Mouse (Mus musculus): ENCODE results near the gene Acap2.

The Acap2 gene

GRCm38 (mm10) chr16:31131531-31131930 is 69.5 kb downstream of the Acap2 start:
- Histone ChIP-seq H3K36me3 (ENCODE audit: insufficient read depth, low read length) (peaks cover 60% of the 10 kb centered on the region), H3K4me1 (replicated peaks; ENCODE audit: low read depth, low read length) (peaks cover 3% of the 10 kb centered on the region), H3K27me3 (ENCODE audit: insufficient read depth, low read length) (no peaks in the 10 kb centered on the region), H3K9me3 (ENCODE audit: low read length) (no peaks in the 10 kb centered on the region), H3K4me3 (replicated peaks; ENCODE audit: low read length) (no peak overlapping the region)
- TF ChIP-seq CTCF (conservative IDR thresholded peaks at IDR 0.05; ENCODE audit: low read length): no peak
- no peak for TF ChIP-seq NANOG (IDR thresholded peaks at IDR 0.05; ENCODE audit: borderline replicate concordance, low read length)
- TF ChIP-seq POU5F1 (IDR thresholded peaks at IDR 0.05; ENCODE audit: borderline replicate concordance, low read length): no peak

- peaks cover 53% of the 10 kb centered on the region for H3K36me3 ChIP-seq (ENCODE audit: insufficient read depth, low read length)
- no peaks in the 10 kb centered on the region for H3K27me3 ChIP-seq (ENCODE audit: insufficient read depth, low read length)
- no peak overlapping the region for H3K4me3 ChIP-seq (replicated peaks; ENCODE audit: low read length)
- peaks cover 3% of the 10 kb centered on the region; the same call in 1 of the 2 replicates for H3K4me1 ChIP-seq (replicated peaks; ENCODE audit: low read depth, low read length)
- no peaks in the 10 kb centered on the region for H3K9me3 ChIP-seq (ENCODE audit: low read length)
- TF ChIP-seq CTCF (conservative IDR thresholded peaks at IDR 0.05; ENCODE audit: low read length) (no peak), POU5F1 (IDR thresholded peaks at IDR 0.05; ENCODE audit: borderline replicate concordance, low read length) (no peak), NANOG (IDR thresholded peaks at IDR 0.05; ENCODE audit: borderline replicate concordance, low read length) (no peak)
Observed at GRCm38 (mm10) chr16:31128116-31128515, 72.9 kb downstream of the Acap2 start.

GRCm38 (mm10) chr16:31124991-31125390 is 76.1 kb downstream of the Acap2 start:
- Histone ChIP-seq H3K9me3 (ENCODE audit: low read length) (no peaks in the 10 kb centered on the region), H3K36me3 (ENCODE audit: insufficient read depth, low read length) (peaks cover 45% of the 10 kb centered on the region), H3K4me1 (replicated peaks; ENCODE audit: low read depth, low read length) (no peaks in the 10 kb centered on the region), H3K27me3 (ENCODE audit: insufficient read depth, low read length) (no peaks in the 10 kb centered on the region), H3K4me3 (replicated peaks; ENCODE audit: low read length) (no peak overlapping the region)
- no peak for TF ChIP-seq POU5F1 (IDR thresholded peaks at IDR 0.05; ENCODE audit: borderline replicate concordance, low read length)
- no peak for TF ChIP-seq CTCF (conservative IDR thresholded peaks at IDR 0.05; ENCODE audit: low read length)
- TF ChIP-seq NANOG (IDR thresholded peaks at IDR 0.05; ENCODE audit: borderline replicate concordance, low read length): no peak

GRCm38 (mm10) chr16:31121612-31122011 is 79.4 kb downstream of the Acap2 start:
- Histone ChIP-seq H3K4me1 (replicated peaks; ENCODE audit: low read depth, low read length) (no peaks in the 10 kb centered on the region), H3K27me3 (ENCODE audit: insufficient read depth, low read length) (no peaks in the 10 kb centered on the region)
- TF ChIP-seq POU5F1 (IDR thresholded peaks at IDR 0.05; ENCODE audit: borderline replicate concordance, low read length) (no peak), NANOG (IDR thresholded peaks at IDR 0.05; ENCODE audit: borderline replicate concordance, low read length) (no peak), CTCF (conservative IDR thresholded peaks at IDR 0.05; ENCODE audit: low read length) (no peak)

GRCm38 (mm10) chr16:31113596-31113995 is 87.4 kb downstream of the Acap2 start:
- no peak overlapping the region for H3K4me3 ChIP-seq (replicated peaks; ENCODE audit: low read length)
- H3K36me3 ChIP-seq (ENCODE audit: insufficient read depth, low read length): peaks cover 54% of the 10 kb centered on the region
- no peaks in the 10 kb centered on the region for H3K27me3 ChIP-seq (ENCODE audit: insufficient read depth, low read length)
- TF ChIP-seq POU5F1 (IDR thresholded peaks at IDR 0.05; ENCODE audit: borderline replicate concordance, low read length) (no peak), NANOG (IDR thresholded peaks at IDR 0.05; ENCODE audit: borderline replicate concordance, low read length) (no peak), CTCF (conservative IDR thresholded peaks at IDR 0.05; ENCODE audit: low read length) (no peak)
- no peaks in the 10 kb centered on the region for H3K9me3 ChIP-seq (ENCODE audit: low read length)
- H3K4me1 ChIP-seq (replicated peaks; ENCODE audit: low read depth, low read length): no peaks in the 10 kb centered on the region

More at GRCm38 (mm10) chr16:31121612-31122011, 79.4 kb downstream of the Acap2 start:
- Histone ChIP-seq H3K9me3 (ENCODE audit: low read length) (no peaks in the 10 kb centered on the region), H3K36me3 (ENCODE audit: insufficient read depth, low read length) (peaks cover 36% of the 10 kb centered on the region), H3K4me3 (replicated peaks; ENCODE audit: low read length) (no peak overlapping the region)

GRCm38 (mm10) chr16:31101352-31101751 is 99.7 kb downstream of the Acap2 start:
- peaks cover 56% of the 10 kb centered on the region for H3K36me3 ChIP-seq (ENCODE audit: insufficient read depth, low read length)
- no peaks in the 10 kb centered on the region for H3K4me1 ChIP-seq (replicated peaks; ENCODE audit: low read depth, low read length)
- H3K9me3 ChIP-seq (ENCODE audit: low read length): no peaks in the 10 kb centered on the region
- no peak overlapping the region for H3K4me3 ChIP-seq (replicated peaks; ENCODE audit: low read length)
- no peak for TF ChIP-seq NANOG (IDR thresholded peaks at IDR 0.05; ENCODE audit: borderline replicate concordance, low read length)
- no peak for TF ChIP-seq CTCF (conservative IDR thresholded peaks at IDR 0.05; ENCODE audit: low read length)
- no peak for TF ChIP-seq POU5F1 (IDR thresholded peaks at IDR 0.05; ENCODE audit: borderline replicate concordance, low read length)
- no peaks in the 10 kb centered on the region for H3K27me3 ChIP-seq (ENCODE audit: insufficient read depth, low read length)

- Histone ChIP-seq H3K4me1 (replicated peaks; ENCODE audit: low read depth, low read length) (no peaks in the 10 kb centered on the region), H3K4me3 (replicated peaks; ENCODE audit: low read length) (no peak overlapping the region), H3K36me3 (ENCODE audit: insufficient read depth, low read length) (peaks cover 48% of the 10 kb centered on the region), H3K27me3 (ENCODE audit: insufficient read depth, low read length) (no peaks in the 10 kb centered on the region), H3K9me3 (ENCODE audit: low read length) (no peaks in the 10 kb centered on the region)
- TF ChIP-seq POU5F1 (IDR thresholded peaks at IDR 0.05; ENCODE audit: borderline replicate concordance, low read length) (no peak), NANOG (IDR thresholded peaks at IDR 0.05; ENCODE audit: borderline replicate concordance, low read length) (no peak)
Observed at GRCm38 (mm10) chr16:31099906-31100305, 101.1 kb downstream of the Acap2 start.

- Histone ChIP-seq H3K36me3 (ENCODE audit: insufficient read depth, low read length) (peaks cover 9% of the 10 kb centered on the region; the same call in 1 of the 2 replicates), H3K4me1 (replicated peaks; ENCODE audit: low read depth, low read length) (0 out of 2 replicates have a peak, but pooled peaks cover 3% of the 10 kb centered on the region), H3K27me3 (ENCODE audit: insufficient read depth, low read length) (no peaks in the 10 kb centered on the region), H3K4me3 (replicated peaks; ENCODE audit: low read length) (no peak overlapping the region), H3K9me3 (ENCODE audit: low read length) (no peaks in the 10 kb centered on the region)
- TF ChIP-seq CTCF (conservative IDR thresholded peaks at IDR 0.05; ENCODE audit: low read length): no peak
- TF ChIP-seq POU5F1 (IDR thresholded peaks at IDR 0.05; ENCODE audit: borderline replicate concordance, low read length): no peak
- TF ChIP-seq NANOG (IDR thresholded peaks at IDR 0.05; ENCODE audit: borderline replicate concordance, low read length): no peak
Observed at GRCm38 (mm10) chr16:31094036-31094435, 107.0 kb downstream of the Acap2 start.

- H3K4me3 ChIP-seq (replicated peaks; ENCODE audit: low read length): no peak overlapping the region
- no peaks in the 10 kb centered on the region for H3K9me3 ChIP-seq (ENCODE audit: low read length)
- H3K27me3 ChIP-seq (ENCODE audit: insufficient read depth, low read length): no peaks in the 10 kb centered on the region
- peaks cover 5% of the 10 kb centered on the region; the same call in 1 of the 2 replicates for H3K36me3 ChIP-seq (ENCODE audit: insufficient read depth, low read length)
- H3K4me1 ChIP-seq (replicated peaks; ENCODE audit: low read depth, low read length): 0 out of 2 replicates have a peak, but pooled peaks cover 3% of the 10 kb centered on the region
- TF ChIP-seq NANOG (IDR thresholded peaks at IDR 0.05; ENCODE audit: borderline replicate concordance, low read length) (no peak), CTCF (conservative IDR thresholded peaks at IDR 0.05; ENCODE audit: low read length) (no peak), POU5F1 (IDR thresholded peaks at IDR 0.05; ENCODE audit: borderline replicate concordance, low read length) (no peak)
Observed at GRCm38 (mm10) chr16:31093186-31093585, 107.9 kb downstream of the Acap2 start.

Data from E14TG2a.4 (cell line).